Comparison of ENCODE assay signal across 28 mouse cellular contexts in genomic region chr1:153093581-153093980, GRCm38 (mm10).
DNase-seq lines count a peak whose midpoint lies in the region; ATAC-seq and TF ChIP-seq lines count a peak whose summit lies in the region.
"Had no signal": no experiment of that assay in that cellular context is flagged by ENCODE, and none has a peak within 500 bp of the region (broad histone marks: within the 10 kb centered on the region; RNA-seq: fewer than 3 reads in every experiment).

No protein-coding gene starts in this region.

- no peak for ATAC-seq in heart, embryonic 12.5 days (ENCODE audit: insufficient number of reproducible peaks, low FRiP score)
- ATAC-seq in megakaryocyte, adult 5-6 weeks (ENCODE audit: poor library complexity, severe bottlenecking): no peak
- ATAC-seq in G1E (ENCODE audit: extremely low read depth, insufficient number of reproducible peaks, low FRiP score, poor library complexity, severe bottlenecking): no peak
- ATAC-seq: CD4-positive, CD25-positive, alpha-beta regulatory T cell, adult 4 months; forebrain, postnatal 0 days; hindbrain, embryonic 16.5 days; intestine, embryonic 15.5 days; midbrain, embryonic 16.5 days had no signal

- no peak for TF ChIP-seq CTCF in ES-Bruce4 (IDR thresholded peaks at IDR 0.05; ENCODE audit: low read depth, low read length)
- no peak for TF ChIP-seq CTCF in G1E (IDR thresholded peaks at IDR 0.05; ENCODE audit: low read depth, low read length)

- H3K27me3 ChIP-seq in heart, embryonic 12.5 days (replicated peaks): 0 out of 2 replicates have a peak, but pooled peaks cover 3% of the 10 kb centered on the region
- peaks cover 28% of the 10 kb centered on the region for H3K27me3 ChIP-seq in megakaryocyte, embryonic 14.5 days (replicated peaks)
- no peaks in the 10 kb centered on the region for H3K27me3 ChIP-seq in ES-Bruce4 (ENCODE audit: control insufficient read depth, insufficient read depth, low read length, poor library complexity, severe bottlenecking)
- H3K27me3 ChIP-seq in G1E (ENCODE audit: insufficient read depth, low read length): peaks cover 30% of the 10 kb centered on the region
- H3K27me3 ChIP-seq: intestine, embryonic 15.5 days; limb, embryonic 15.5 days; stomach, embryonic 15.5 days had no signal

- TF ChIP-seq POLR2A in ES-Bruce4 (IDR thresholded peaks at IDR 0.05; ENCODE audit: insufficient read depth, low read length): no peak

- H3K4me3 ChIP-seq in heart, embryonic 12.5 days: no peak overlapping the region
- H3K4me3 ChIP-seq in megakaryocyte, embryonic 14.5 days (replicated peaks): peak overlapping the region; percentile 25
- peak overlapping the region; percentile 58 for H3K4me3 ChIP-seq in ES-Bruce4 (ENCODE audit: low read depth, low read length)
- peak overlapping the region; percentile 50; the same call in 1 of the 2 replicates for H3K4me3 ChIP-seq in G1E (ENCODE audit: low read depth, low read length)
- H3K4me3 ChIP-seq: intestine, embryonic 15.5 days; limb, embryonic 10.5 days; limb, embryonic 15.5 days; liver, embryonic 13.5 days; myocyte; stomach, embryonic 15.5 days had no signal

- no peak overlapping the region for H3K9ac ChIP-seq in heart, embryonic 12.5 days
- H3K9ac ChIP-seq in ES-Bruce4 (ENCODE audit: low read depth, poor library complexity, severe bottlenecking): peak overlapping the region; percentile 59
- H3K9ac ChIP-seq: forebrain, postnatal 0 days; intestine, embryonic 15.5 days; limb, embryonic 15.5 days; liver, embryonic 13.5 days; stomach, embryonic 15.5 days had no signal

- TF ChIP-seq EP300 in ES-Bruce4 (IDR thresholded peaks at IDR 0.05; ENCODE audit: insufficient read depth, low read depth, low read length): 0 out of 2 replicates have a peak, but pooled peaks have one; percentile 3

- peaks cover 24% of the 10 kb centered on the region for H3K4me1 ChIP-seq in heart, embryonic 12.5 days (replicated peaks)
- peaks cover 38% of the 10 kb centered on the region for H3K4me1 ChIP-seq in megakaryocyte, embryonic 14.5 days
- H3K4me1 ChIP-seq in ES-Bruce4 (ENCODE audit: control insufficient read depth, insufficient read depth, low read length) (peaks cover 3% of the 10 kb centered on the region), G1E (ENCODE audit: insufficient read depth, low read depth, low read length) (peaks cover 56% of the 10 kb centered on the region)

- H3K27ac ChIP-seq in heart, embryonic 12.5 days (ENCODE audit: poor library complexity, severe bottlenecking): no peak overlapping the region
- peak overlapping the region; percentile 96 for H3K27ac ChIP-seq in ES-Bruce4 (ENCODE audit: insufficient read depth, low read length)
- H3K27ac ChIP-seq: intestine, embryonic 15.5 days; limb, embryonic 10.5 days; limb, embryonic 15.5 days; liver, embryonic 13.5 days; stomach, embryonic 15.5 days had no signal

- H3K36me3 ChIP-seq in heart, embryonic 12.5 days: no peaks in the 10 kb centered on the region
- H3K36me3 ChIP-seq in megakaryocyte, embryonic 14.5 days (replicated peaks; ENCODE audit: low read length): no peaks in the 10 kb centered on the region
- H3K36me3 ChIP-seq in ES-Bruce4 (ENCODE audit: control insufficient read depth, insufficient read depth, low read length, poor library complexity, severe bottlenecking) (no peaks in the 10 kb centered on the region), G1E (replicated peaks) (no peaks in the 10 kb centered on the region)
- H3K36me3 ChIP-seq: intestine, embryonic 15.5 days; limb, embryonic 10.5 days; limb, embryonic 15.5 days; liver, embryonic 13.5 days; stomach, embryonic 15.5 days had no signal

- H3K4me2 ChIP-seq in heart, embryonic 12.5 days: no peak overlapping the region
- H3K4me2 ChIP-seq: heart, embryonic 11.5 days; intestine, embryonic 15.5 days; limb, embryonic 15.5 days; liver, embryonic 13.5 days; stomach, embryonic 15.5 days had no signal

- H3K9me3 ChIP-seq in heart, embryonic 12.5 days (replicated peaks): no peaks in the 10 kb centered on the region
- no peaks in the 10 kb centered on the region for H3K9me3 ChIP-seq in megakaryocyte, embryonic 14.5 days
- H3K9me3 ChIP-seq in ES-Bruce4 (replicated peaks; ENCODE audit: control insufficient read depth, insufficient read depth, low read length, poor library complexity, severe bottlenecking) (no peaks in the 10 kb centered on the region), G1E (replicated peaks) (no peaks in the 10 kb centered on the region)
- H3K9me3 ChIP-seq: intestine, embryonic 15.5 days; limb, embryonic 10.5 days; limb, embryonic 15.5 days; liver, embryonic 13.5 days; stomach, embryonic 15.5 days had no signal

- peak; percentile 83 for DNase-seq in heart, adult 11 months
- DNase-seq in G1E (ENCODE audit: low spot score): no peak
- no peak for DNase-seq in layer of hippocampus, postnatal 10 days (ENCODE audit: low spot score in 2 of 2)
- DNase-seq: adrenal gland, postnatal 14 days; cerebellum, adult 11 months; cerebellum, adult 9-10 months; cerebellum, postnatal 36 days; forebrain, postnatal 0 days; gastrocnemius, postnatal 10 days; kidney, adult 2 months; kidney, postnatal 4 days; layer of hippocampus, postnatal 36 days; liver, embryonic 13.5 days; lung, adult 18-20 months; right cerebral cortex, postnatal 14 days had no signal

- 59% methylated on average over 4 of the region's 4 CpGs for WGBS in heart, embryonic 12.5 days
